Mouse (Mus musculus): ENCODE measurements at regions not wholly inside any gene's neighbourhood (a gene's known extent, or its start where the extent isn't known, plus 50 kb on each side); places are given as distances from the start of the nearest gene placed in this dataset.

- DNase-seq (ENCODE audit: low spot score) = no peak
Measured at GRCm38 (mm10) chr2:139362245-139362847, 131.4 kb upstream of the Sptlc3 start.

GRCm38 (mm10) chr2:139370070-139370469 is 123.6 kb upstream of the Sptlc3 start:
- DNase-seq (ENCODE audit: low spot score) = peak; percentile 76

- no peak for DNase-seq (ENCODE audit: low spot score)
Measured at GRCm38 (mm10) chr2:139380285-139380684, 113.4 kb upstream of the Sptlc3 start.

GRCm38 (mm10) chr2:139381628-139382027 is 112.1 kb upstream of the Sptlc3 start:
- peak; percentile 90 for DNase-seq (ENCODE audit: low spot score)

GRCm38 (mm10) chr2:139413559-139413958 is 80.2 kb upstream of the Sptlc3 start:
- DNase-seq (ENCODE audit: low spot score) = no peak

GRCm38 (mm10) chr2:139417506-139417905 is 76.2 kb upstream of the Sptlc3 start:
- DNase-seq (ENCODE audit: low spot score) = peak; percentile 34

- DNase-seq (ENCODE audit: low spot score) = no peak
Measured at GRCm38 (mm10) chr2:139422678-139423077, 71.0 kb upstream of the Sptlc3 start.

- DNase-seq (ENCODE audit: low spot score) = no peak
Measured at GRCm38 (mm10) chr2:139423413-139423812, 70.3 kb upstream of the Sptlc3 start.
